12 mouse cellular contexts compared by ENCODE assay signal in the genomic region with DNA sequence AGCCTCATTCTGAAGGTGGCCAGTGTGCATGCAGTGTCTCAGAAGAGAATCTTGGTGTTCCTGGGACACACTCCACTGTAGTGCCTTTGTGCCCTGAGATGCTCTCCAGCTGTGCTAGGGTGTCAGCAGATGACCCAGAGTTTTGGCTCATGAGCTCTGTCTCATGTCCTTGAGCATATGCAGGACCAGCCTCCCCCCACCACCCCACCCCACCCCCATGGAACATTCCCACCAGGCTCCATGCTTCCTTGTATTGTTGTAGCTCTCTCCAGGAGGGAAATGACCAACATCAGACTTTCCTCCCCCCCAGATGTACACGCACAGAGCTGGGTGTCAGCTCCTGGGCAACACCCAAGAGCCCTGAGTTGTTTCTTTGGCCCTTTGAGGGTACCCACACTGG. TPM values are rescaled to one million over a fixed set of nuclear protein-coding genes. Genes with fewer than 3 reads are reported as not detected.
DNase-seq lines count a peak whose midpoint lies in the region; ATAC-seq and TF ChIP-seq lines count a peak whose summit lies in the region.
"Had no signal": no experiment of that assay in that cellular context is flagged by ENCODE, and none has a peak within 500 bp of the region (broad histone marks: within the 10 kb centered on the region; RNA-seq: fewer than 3 reads in every experiment).

No protein-coding gene starts in this region.

- WGBS in liver, adult 2 months, result 71% methylated on average over 1 of the region's 1 CpGs
- WGBS in heart, embryonic 16.5 days, result 63% methylated on average over 1 of the region's 1 CpGs

- intact Hi-C loops in left cerebral cortex, postnatal 10 days (cut with DNase I), result no loop called here

- H3K27me3 ChIP-seq in liver, adult 2 months (ENCODE audit: control insufficient read depth, insufficient read depth, low read length), result no peaks in the 10 kb centered on the region
- H3K27me3 ChIP-seq in heart, embryonic 16.5 days (ENCODE audit: control insufficient read depth, insufficient read depth, low read length), result no peaks in the 10 kb centered on the region
- H3K27me3 ChIP-seq: hindbrain, embryonic 12.5 days had no signal

- no peak for TF ChIP-seq CTCF in liver, adult 2 months (IDR thresholded peaks at IDR 0.05; ENCODE audit: low read depth, low read length)

- H3K4me3 ChIP-seq in liver, adult 2 months (ENCODE audit: insufficient read depth, low read depth, low read length), result no peak overlapping the region
- H3K4me3 ChIP-seq in heart, embryonic 16.5 days (ENCODE audit: low read length), result no peak overlapping the region
- H3K4me3 ChIP-seq: hindbrain, embryonic 12.5 days; myocyte had no signal

- H3K79me2 ChIP-seq in liver, adult 2 months (ENCODE audit: control insufficient read depth, insufficient read depth, low read length), result peaks cover 64% of the 10 kb centered on the region; the same call in 1 of the 2 replicates

- peaks cover 11% of the 10 kb centered on the region for H3K4me1 ChIP-seq in liver, adult 2 months (ENCODE audit: control insufficient read depth, insufficient read depth, low read length)
- peaks cover 13% of the 10 kb centered on the region for H3K4me1 ChIP-seq in heart, embryonic 16.5 days (ENCODE audit: control insufficient read depth, insufficient read depth, low read length)

- DNase-seq in liver, adult 2 months (ENCODE audit: extremely low read depth, low read depth, low spot score), result no peak
- no peak for DNase-seq in liver
- DNase-seq in heart, adult 9 months (ENCODE audit: low spot score in 2 of 2), result peak; percentile 54 to 83
- DNase-seq in lung, postnatal 25 days (ENCODE audit: low spot score), result peak; percentile 70
- DNase-seq in left cerebral cortex, postnatal 10 days (ENCODE audit: extremely low spot score in 1 of 2, low spot score in 2 of 2), result no peak
- no peak for DNase-seq in urinary bladder, postnatal 10 days (ENCODE audit: low spot score)
- DNase-seq: adrenal gland, postnatal 25 days; cerebellum, adult 11 months; embryo, embryonic 11 days had no signal

- H3K36me3 ChIP-seq in liver, adult 2 months (ENCODE audit: control insufficient read depth, insufficient read depth, low read length), result no peaks in the 10 kb centered on the region
- H3K36me3 ChIP-seq in heart, embryonic 16.5 days (ENCODE audit: control insufficient read depth, insufficient read depth), result no peaks in the 10 kb centered on the region
- H3K36me3 ChIP-seq: hindbrain, embryonic 12.5 days had no signal

- H3K27ac ChIP-seq in liver, adult 2 months (replicated peaks; ENCODE audit: insufficient read depth, low read depth, low read length), result peak overlapping the region; percentile 43; the same call in 1 of the 2 replicates
- peak overlapping the region; percentile 75 for H3K27ac ChIP-seq in heart, embryonic 16.5 days (ENCODE audit: low read length)
- H3K27ac ChIP-seq: hindbrain, embryonic 12.5 days had no signal

- H3K9ac ChIP-seq in liver, adult 2 months (ENCODE audit: low read depth, low read length), result no peak overlapping the region
- H3K9ac ChIP-seq in heart, embryonic 16.5 days (ENCODE audit: low read length), result no peak overlapping the region
- H3K9ac ChIP-seq: hindbrain, embryonic 12.5 days had no signal

- no peak overlapping the region for H3K4me2 ChIP-seq in heart, embryonic 16.5 days (ENCODE audit: low read depth, low read length)
- H3K4me2 ChIP-seq: hindbrain, embryonic 12.5 days had no signal

- ATAC-seq in heart, embryonic 16.5 days (replicated peaks; ENCODE audit: extremely low read depth, insufficient read depth, low FRiP score), result peak; percentile 57

- H3K9me3 ChIP-seq in heart, embryonic 16.5 days (replicated peaks; ENCODE audit: control insufficient read depth, low read length), result no peaks in the 10 kb centered on the region
- H3K9me3 ChIP-seq: hindbrain, embryonic 12.5 days had no signal

- TF ChIP-seq POLR2A in liver, adult 2 months (IDR thresholded peaks at IDR 0.05; ENCODE audit: extremely low read depth, insufficient read depth, low read length), result no peak

RNA-seq across cellular contexts. Expression of a gene that starts 19.9 kb away (rescaled TPM):
- 11.8 and 16.8 TPM in 2 replicates for total RNA-seq in liver, adult 2 months (2014; rRNA removed)
- polyA plus RNA-seq in liver, adult 2 months (2012; rRNA removed), result 24.9 and 25.3 TPM in 2 replicates
- polyA plus RNA-seq in heart, embryonic 16.5 days (2015; fragmentation: Nextera tagmentation; extraction: Ambion mirVana), result 11.3 and 12.9 TPM in 2 replicates
- 100 to 1,000 TPM; 126 to 127 TPM for total RNA-seq in left cerebral cortex, postnatal 10 days (2021)

Comparison
In these comparisons a context has a peak if more than half of its experiments do, and no peak if none do; other contexts are left out.
1. DNase-seq: peak in heart, adult 9 months (2 of 2) and lung, postnatal 25 days (single experiment); none in liver, adult 2 months (single experiment), liver (single experiment), left cerebral cortex, postnatal 10 days (0 of 2) and urinary bladder, postnatal 10 days (single experiment).